Mouse (Mus musculus): ENCODE measurements around the gene Msmo1.

- TF ChIP-seq CTCF (IDR thresholded peaks at IDR 0.05; ENCODE audit: low read depth) (peak; percentile 47), EP300 (IDR thresholded peaks at IDR 0.05; ENCODE audit: low read depth) (no peak)
These were observed 40.9 kb downstream of the Msmo1 start, which contains the start of gene Cpe for GRCm38 (mm10) chr8:64692651-64693201.
